Mouse (Mus musculus) cerebellum, adult 11-12 months (tissue): ENCODE results near the gene Ate1.
A peak's percentile ranks its signal among the peaks of the same experiment; 100 is the strongest.
"Not testable (repeated sequence)": the region's sequence is repeated elsewhere in the genome, so short reads cannot be mapped to it uniquely, and the experiment has no call there.

Experiments
- DNase-seq: peaks from one replicate; pipeline ENCODE4 v3.0.0; 2022

Gene Ate1

GRCm38 (mm10) chr7:130390060-130390459, 130.1 kb downstream of the Ate1 start:
- not testable (repeated sequence) for DNase-seq

- DNase-seq, result no peak
Observed at GRCm38 (mm10) chr7:130386308-130386707, 133.9 kb downstream of the Ate1 start.

- DNase-seq, result no peak
Observed at GRCm38 (mm10) chr7:130385732-130386294, 134.4 kb downstream of the Ate1 start.

GRCm38 (mm10) chr7:130382126-130382525, 138.0 kb downstream of the Ate1 start:
- DNase-seq, result no peak

GRCm38 (mm10) chr7:130381387-130381951, 138.7 kb downstream of the Ate1 start:
- DNase-seq, result no peak

GRCm38 (mm10) chr7:130380769-130381355, 139.3 kb downstream of the Ate1 start:
- DNase-seq, result peak; percentile 82

- no peak for DNase-seq
Observed at GRCm38 (mm10) chr7:130380367-130380766, 139.8 kb downstream of the Ate1 start.

- no peak for DNase-seq
Observed at GRCm38 (mm10) chr7:130379886-130380285, 140.3 kb downstream of the Ate1 start.

GRCm38 (mm10) chr7:130378308-130378707, 141.9 kb downstream of the Ate1 start:
- DNase-seq, result no peak

- no peak for DNase-seq
Observed at GRCm38 (mm10) chr7:130374311-130374710, 145.9 kb downstream of the Ate1 start.

- no peak for DNase-seq
Observed at GRCm38 (mm10) chr7:130368827-130369641, 151.1 kb downstream of the Ate1 start.

GRCm38 (mm10) chr7:130368036-130368826, 151.9 kb downstream of the Ate1 start:
- DNase-seq, result no peak

- no peak for DNase-seq
Observed at GRCm38 (mm10) chr7:130367222-130368035, 152.7 kb downstream of the Ate1 start.

GRCm38 (mm10) chr7:130365711-130366110, 154.5 kb downstream of the Ate1 start:
- no peak for DNase-seq
